Mouse (Mus musculus) stomach, embryonic 15.5 days (tissue): ENCODE data around the gene Gm44511. TPM values are rescaled to one million over a fixed set of nuclear protein-coding genes. Genes with fewer than 3 reads are reported as not detected.
"Not testable (repeated sequence)": the region's sequence is repeated elsewhere in the genome, so short reads cannot be mapped to it uniquely, and the experiment has no call there.

ENCODE experiments used
- ATAC-seq: fragments of 200-750 bp; cut with Nextera tagmentation; 2 replicates; pipeline ENCODE4 v1.8.0; 2017; ENCODE audit warnings: low read depth, moderate number of reproducible peaks, moderate TSS enrichment; ENCODE audit not compliant: insufficient read depth, low FRiP score
- H3K27ac ChIP-seq: fragments of 300-500 bp; sonication (generic); 2 replicates; pipeline ENCODE4 v1.5.1; 2015; ENCODE audit warnings: mild to moderate bottlenecking, inconsistent platforms
- H3K27me3 ChIP-seq: fragments of 300-500 bp; sonication (generic); replicated peaks from 2 replicates; pipeline ENCODE4 v1.6.1; 2015; ENCODE audit warnings: inconsistent platforms
- H3K36me3 ChIP-seq: fragments of 300-500 bp; sonication (generic); 2 replicates; pipeline ENCODE4 v1.6.1; 2015; ENCODE audit warnings: inconsistent platforms
- H3K4me1 ChIP-seq: fragments of 300-500 bp; sonication (generic); 2 replicates; pipeline ENCODE4 v1.6.1; 2015; ENCODE audit warnings: inconsistent platforms
- H3K4me2 ChIP-seq: fragments of 300-500 bp; sonication (generic); 2 replicates; pipeline ENCODE4 v1.6.1; 2015; ENCODE audit warnings: mild to moderate bottlenecking, inconsistent platforms
- H3K4me3 ChIP-seq: fragments of 300-500 bp; sonication (generic); replicated peaks from 2 replicates; pipeline ENCODE4 v1.5.1; 2015; ENCODE audit warnings: inconsistent platforms
- H3K9ac ChIP-seq: fragments of 300-500 bp; sonication (generic); 2 replicates; pipeline ENCODE4 v1.6.1; 2015; ENCODE audit warnings: inconsistent platforms
- H3K9me3 ChIP-seq: fragments of 300-500 bp; sonication (generic); 2 replicates; pipeline ENCODE4 v1.6.1; 2016; ENCODE audit warnings: inconsistent platforms
- WGBS: fragments of 180-500 bp; shearing (Covaris S2); methylation state at CpG from one replicate; pipeline ENCODE4 v1.1.7; 2015; 5-methylcytosine and 5-hydroxymethylcytosine counted together
- polyA plus RNA-seq: library from polyadenylated mRNA; unstranded; fragments of >200 nt; fragmentation: Nextera tagmentation; extraction: Ambion mirVana; gene quantifications from 2 replicates; pipeline ENCODE4 v1.2.1, GENCODE M21; 2015

The Gm44511 gene
- polyA plus RNA-seq, 1 experiment from 2014 or later: not detected

DNA sequence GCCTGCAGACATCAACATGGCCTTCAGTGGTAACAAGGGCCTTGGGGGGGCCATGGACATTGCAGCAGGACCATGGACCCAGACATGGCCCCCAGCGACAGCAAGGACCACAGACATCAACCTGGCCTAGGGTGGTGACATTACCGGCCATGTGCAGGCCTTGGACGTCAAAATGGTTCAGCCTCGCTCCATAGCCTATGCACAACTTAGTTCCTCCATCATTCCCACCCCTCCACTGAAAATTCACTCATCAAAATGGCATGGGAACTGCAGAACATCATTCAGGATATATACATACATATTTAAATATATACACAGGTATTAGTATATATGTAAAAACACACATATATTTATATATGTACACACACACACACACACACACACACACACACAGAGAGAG is 21.3 kb upstream of the Gm44511 start:
- ATAC-seq: no peak
- Histone ChIP-seq H3K36me3 (no peaks in the 10 kb centered on the region), H3K9me3 (no peaks in the 10 kb centered on the region), H3K27ac (no peak overlapping the region), H3K4me2 (no peak overlapping the region), H3K27me3 (no peaks in the 10 kb centered on the region), H3K9ac (no peak overlapping the region), H3K4me3 (no peak overlapping the region), H3K4me1 (peaks cover 10% of the 10 kb centered on the region; the same call in 1 of the 2 replicates)
- WGBS: 92% methylated on average over 4 of the region's 4 CpGs

GRCm38 (mm10) chr6:128845998-128846542 is 20.0 kb upstream of the Gm44511 start:
- Histone ChIP-seq H3K4me2 (no peak overlapping the region), H3K36me3 (no peaks in the 10 kb centered on the region), H3K4me1 (peaks cover 18% of the 10 kb centered on the region; the same call in 1 of the 2 replicates), H3K4me3 (no peak overlapping the region), H3K9ac (no peak overlapping the region), H3K27ac (no peak overlapping the region), H3K27me3 (no peaks in the 10 kb centered on the region), H3K9me3 (no peaks in the 10 kb centered on the region)
- WGBS: 65% methylated on average over 9 of the region's 9 CpGs
- no peak for ATAC-seq

- no peaks in the 10 kb centered on the region for H3K27me3 ChIP-seq
- peak overlapping the region; percentile 35; the same call in 1 of the 2 replicates for H3K27ac ChIP-seq
- no peaks in the 10 kb centered on the region for H3K36me3 ChIP-seq
- no peak overlapping the region for H3K9ac ChIP-seq
- peaks cover 18% of the 10 kb centered on the region; the same call in 1 of the 2 replicates for H3K4me1 ChIP-seq
- no peak overlapping the region for H3K4me3 ChIP-seq
- 38% methylated on average over 7 of the region's 7 CpGs for WGBS
- ATAC-seq: no peak
- H3K9me3 ChIP-seq: no peaks in the 10 kb centered on the region
- 0 out of 2 replicates have a peak overlapping the region, but pooled peaks have one; percentile 23 for H3K4me2 ChIP-seq
Observed at GRCm38 (mm10) chr6:128845319-128845979, 19.3 kb upstream of the Gm44511 start.

- Histone ChIP-seq H3K36me3 (no peaks in the 10 kb centered on the region), H3K9me3 (no peaks in the 10 kb centered on the region), H3K4me2 (no peak overlapping the region; the same call in 1 of the 2 replicates), H3K27me3 (no peaks in the 10 kb centered on the region), H3K4me3 (no peak overlapping the region), H3K4me1 (peaks cover 23% of the 10 kb centered on the region), H3K9ac (no peak overlapping the region), H3K27ac (peak overlapping the region; percentile 97)
- 81% methylated on average over 5 of the region's 5 CpGs for WGBS
- no peak for ATAC-seq
Observed at GRCm38 (mm10) chr6:128844586-128845080, 18.5 kb upstream of the Gm44511 start.

DNA sequence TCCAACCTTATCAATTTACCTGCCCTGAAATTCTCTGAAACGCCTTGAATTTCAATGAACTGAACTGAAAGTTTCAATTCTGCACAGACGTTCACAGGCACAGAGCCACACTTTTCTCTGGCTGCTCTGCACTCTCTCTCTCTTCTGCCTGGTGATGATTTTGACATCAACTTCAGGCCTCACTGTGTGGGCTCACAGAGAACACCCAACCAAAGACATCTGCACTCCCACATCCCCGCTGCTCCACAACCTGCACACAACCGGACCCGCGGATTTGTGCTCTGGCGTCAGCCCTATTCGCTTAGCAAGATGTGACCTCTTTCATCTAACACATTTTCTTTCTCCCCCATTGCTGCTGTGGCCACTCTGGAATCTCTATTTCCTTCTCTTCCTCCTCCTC is 18.0 kb upstream of the Gm44511 start:
- Histone ChIP-seq H3K27me3 (no peaks in the 10 kb centered on the region), H3K27ac (peak overlapping the region; percentile 97), H3K9me3 (no peaks in the 10 kb centered on the region), H3K9ac (no peak overlapping the region), H3K4me2 (peak overlapping the region; percentile 77), H3K36me3 (no peaks in the 10 kb centered on the region), H3K4me3 (peak overlapping the region; percentile 87; the same call in 1 of the 2 replicates), H3K4me1 (peaks cover 23% of the 10 kb centered on the region)
- WGBS: 23% methylated on average over 8 of the region's 8 CpGs
- ATAC-seq: no peak

GRCm38 (mm10) chr6:128843479-128843992 is 17.4 kb upstream of the Gm44511 start:
- ATAC-seq: peak; percentile 4; the same call in 1 of the 2 replicates
- under 1% methylated on average over 22 of the region's 22 CpGs for WGBS
- peak overlapping the region; percentile 87 for H3K4me3 ChIP-seq
- peak overlapping the region; percentile 97 for H3K27ac ChIP-seq
- H3K36me3 ChIP-seq: no peaks in the 10 kb centered on the region
- H3K9ac ChIP-seq: peak overlapping the region; percentile 37
- H3K4me2 ChIP-seq: peak overlapping the region; percentile 77
- H3K9me3 ChIP-seq: no peaks in the 10 kb centered on the region
- H3K27me3 ChIP-seq: no peaks in the 10 kb centered on the region
- H3K4me1 ChIP-seq: peaks cover 23% of the 10 kb centered on the region

GRCm38 (mm10) chr6:128842945-128843478 is 16.9 kb upstream of the Gm44511 start:
- Histone ChIP-seq H3K9me3 (no peaks in the 10 kb centered on the region), H3K27ac (peak overlapping the region; percentile 97), H3K4me2 (peak overlapping the region; percentile 77), H3K36me3 (no peaks in the 10 kb centered on the region), H3K9ac (peak overlapping the region; percentile 76), H3K4me3 (peak overlapping the region; percentile 87), H3K4me1 (peaks cover 23% of the 10 kb centered on the region), H3K27me3 (no peaks in the 10 kb centered on the region)
- peak; percentile 76 for ATAC-seq
- WGBS: under 1% methylated on average over 44 of the region's 44 CpGs

DNA sequence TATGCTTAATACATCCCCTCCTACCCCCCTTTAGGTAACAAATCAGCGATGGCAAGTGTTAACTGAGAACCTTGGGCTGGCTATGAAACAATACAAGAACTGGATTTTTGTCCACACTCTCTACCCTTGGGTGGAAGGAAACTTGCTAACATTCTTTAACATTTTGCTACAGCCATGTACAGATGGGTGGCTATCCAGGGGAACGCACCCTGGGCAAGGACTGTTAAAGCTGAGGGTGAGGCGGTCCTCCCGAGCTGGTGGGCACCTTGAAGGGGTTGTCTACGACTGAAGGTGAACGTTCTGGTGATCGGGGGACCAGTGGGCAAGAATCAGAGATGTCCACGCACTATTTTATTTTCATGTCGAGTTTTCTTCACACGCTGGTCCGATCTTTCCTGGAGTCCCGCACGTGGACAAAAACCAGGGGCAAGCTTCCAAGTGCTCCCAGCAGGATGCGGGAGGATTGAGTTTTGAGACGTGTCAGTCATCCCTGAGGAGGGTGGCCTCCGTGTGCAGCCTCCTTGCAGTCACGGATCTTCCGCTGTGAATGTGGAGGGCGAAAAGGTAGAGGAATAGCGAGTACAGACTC is 16.3 kb upstream of the Gm44511 start:
- Histone ChIP-seq H3K4me1 (peaks cover 26% of the 10 kb centered on the region), H3K27me3 (no peaks in the 10 kb centered on the region), H3K4me2 (peak overlapping the region; percentile 76), H3K4me3 (peak overlapping the region; percentile 87), H3K9ac (peak overlapping the region; percentile 76), H3K36me3 (no peaks in the 10 kb centered on the region), H3K9me3 (no peaks in the 10 kb centered on the region), H3K27ac (peak overlapping the region; percentile 97)
- under 1% methylated on average over 20 of the region's 20 CpGs for WGBS
- ATAC-seq: no peak

GRCm38 (mm10) chr6:128841327-128842089 is 15.4 kb upstream of the Gm44511 start:
- H3K4me1 ChIP-seq: peaks cover 27% of the 10 kb centered on the region
- no peak for ATAC-seq
- peak overlapping the region; percentile 87 for H3K4me3 ChIP-seq
- H3K36me3 ChIP-seq: no peaks in the 10 kb centered on the region
- H3K4me2 ChIP-seq: peak overlapping the region; percentile 76
- peak overlapping the region; percentile 76; the same call in 1 of the 2 replicates for H3K9ac ChIP-seq
- H3K9me3 ChIP-seq: no peaks in the 10 kb centered on the region
- H3K27ac ChIP-seq: peak overlapping the region; percentile 97; the same call in 1 of the 2 replicates
- 35% methylated on average over 4 of the region's 4 CpGs for WGBS
- H3K27me3 ChIP-seq: no peaks in the 10 kb centered on the region

DNA sequence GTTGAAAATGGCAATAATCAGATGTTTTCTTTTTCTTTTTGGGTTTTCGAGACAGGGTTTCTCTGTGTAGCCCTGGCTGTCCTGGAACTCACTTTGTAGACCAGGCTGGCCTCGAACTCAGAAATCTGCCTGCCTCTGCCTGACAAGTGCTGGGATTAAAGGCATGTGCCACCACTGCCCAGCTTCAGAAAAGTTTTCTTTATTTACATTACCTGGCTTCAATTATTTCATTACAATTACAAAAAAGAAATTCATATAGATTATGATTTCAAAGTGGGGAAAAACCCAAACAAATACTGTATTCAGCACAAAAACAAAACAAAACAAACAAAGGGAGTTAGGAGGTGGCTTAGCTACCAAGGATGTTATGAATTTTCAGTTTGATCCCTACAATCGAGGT is 14.6 kb upstream of the Gm44511 start:
- WGBS: 80% methylated on average over 3 of the region's 3 CpGs
- not testable (repeated sequence) for H3K9ac ChIP-seq, H3K27ac ChIP-seq, ATAC-seq, H3K27me3 ChIP-seq, H3K4me3 ChIP-seq, H3K9me3 ChIP-seq, H3K4me2 ChIP-seq, H3K36me3 ChIP-seq
- peaks cover 27% of the 10 kb centered on the region for H3K4me1 ChIP-seq

- Histone ChIP-seq H3K27ac (peak overlapping the region; percentile 95), H3K4me2 (peak overlapping the region; percentile 80), H3K36me3 (no peaks in the 10 kb centered on the region), H3K9ac (no peak overlapping the region), H3K27me3 (no peaks in the 10 kb centered on the region), H3K4me1 (peaks cover 24% of the 10 kb centered on the region), H3K9me3 (no peaks in the 10 kb centered on the region), H3K4me3 (peak overlapping the region; percentile 63)
- no peak for ATAC-seq
- WGBS: 56% methylated on average over 7 of the region's 7 CpGs
Observed at GRCm38 (mm10) chr6:128839921-128840320, 13.8 kb upstream of the Gm44511 start.
